Mouse (Mus musculus) mouse embryonic stem cell (cell line): ENCODE measurements around the gene Zzz3.

ENCODE experiments used
- in situ Hi-C, 2 experiments: fragments of 300-500 bp; cut with MboI; formaldehyde crosslinking; loops; 1 replicate in 1 of 2; 3 replicates in 1 of 2; pipeline ENCODE4 v1.14.3; 2019 to 2020; ENCODE audit warnings: low sequenced_read_pairs in 2 of 2, low pct_unique_long_range_greater_than_20kb in 1 of 2, mixed read lengths in 1 of 2; ENCODE audit not compliant: unreplicated experiment in 1 of 2

Zzz3 gene

GRCm38 (mm10) chr3:152397335-152397940 is 2.2 kb downstream of the Zzz3 start:
- in situ Hi-C loops, result no loop called here

GRCm38 (mm10) chr3:152400441-152400840 is 5.2 kb downstream of the Zzz3 start:
- in situ Hi-C loops, result no loop called here

GRCm38 (mm10) chr3:152400875-152401274 is 5.6 kb downstream of the Zzz3 start:
- in situ Hi-C loops, result no loop called here

- in situ Hi-C loops, result no loop called here
Observed at GRCm38 (mm10) chr3:152401964-152402670, 6.8 kb downstream of the Zzz3 start.

GRCm38 (mm10) chr3:152402671-152403066 is 7.4 kb downstream of the Zzz3 start:
- in situ Hi-C loops, result no loop called here

- in situ Hi-C loops, result no loop called here
Observed at GRCm38 (mm10) chr3:152403827-152404226, 8.6 kb downstream of the Zzz3 start.

- in situ Hi-C loops, result no loop called here
Observed at GRCm38 (mm10) chr3:152405420-152405819, 10.1 kb downstream of the Zzz3 start.

- in situ Hi-C loops, result no loop called here
Observed at GRCm38 (mm10) chr3:152405978-152406640, 10.8 kb downstream of the Zzz3 start.

GRCm38 (mm10) chr3:152410980-152411551 is 15.8 kb downstream of the Zzz3 start:
- in situ Hi-C loops, result no loop called here

- in situ Hi-C loops, result no loop called here
Observed at GRCm38 (mm10) chr3:152412362-152412761, 17.1 kb downstream of the Zzz3 start.

GRCm38 (mm10) chr3:152428925-152429324 is 33.7 kb downstream of the Zzz3 start:
- in situ Hi-C loops, result no loop called here

GRCm38 (mm10) chr3:152432677-152433076 is 37.4 kb downstream of the Zzz3 start:
- in situ Hi-C loops, result no loop called here

GRCm38 (mm10) chr3:152435590-152435989 is 40.3 kb downstream of the Zzz3 start:
- in situ Hi-C loops, result no loop called here

GRCm38 (mm10) chr3:152438068-152438467 is 42.8 kb downstream of the Zzz3 start:
- in situ Hi-C loops, result no loop called here

GRCm38 (mm10) chr3:152442795-152443194 is 47.5 kb downstream of the Zzz3 start:
- in situ Hi-C loops, result no loop called here

GRCm38 (mm10) chr3:152444114-152444513 is 48.8 kb downstream of the Zzz3 start:
- in situ Hi-C loops, result no loop called here

- in situ Hi-C loops, result no loop called here
Observed at GRCm38 (mm10) chr3:152446966-152447365, 51.7 kb downstream of the Zzz3 start.

GRCm38 (mm10) chr3:152453163-152453562 is 57.9 kb downstream of the Zzz3 start:
- in situ Hi-C loops, result no loop called here

- in situ Hi-C loops, result no loop called here
Observed at GRCm38 (mm10) chr3:152457308-152458035, 62.2 kb downstream of the Zzz3 start.
